Mouse (Mus musculus) embryonic facial prominence, embryonic 15.5 days (tissue): ENCODE data around the gene Trcg1. TPM values are rescaled to one million over a fixed set of nuclear protein-coding genes. Genes with fewer than 3 reads are reported as not detected.

ENCODE experiments used
- polyA plus RNA-seq: library from polyadenylated mRNA; unstranded; fragments of >200 nt; fragmentation: Nextera tagmentation; extraction: Ambion mirVana; gene quantifications from 2 replicates; pipeline ENCODE4 v1.2.1, GENCODE M21; 2015

The Trcg1 gene
- polyA plus RNA-seq, 1 experiment from 2014 or later, result not detected

Other genes starting within 250 kb of the Trcg1 start
- gene Ptpn9, start 241.6 kb upstream of the Trcg1 start, polyA plus RNA-seq, result 26.6 and 27.2 TPM in 2 replicates
- 28.0 and 32.8 TPM in 2 replicates for gene Sin3a, start 164.5 kb upstream of the Trcg1 start, polyA plus RNA-seq
- 72.5 and 78.0 TPM in 2 replicates for gene Man2c1, start 105.9 kb upstream of the Trcg1 start, polyA plus RNA-seq
- 9.8 and 9.9 TPM in 2 replicates for gene Neil1, start 88.3 kb upstream of the Trcg1 start, polyA plus RNA-seq
- 97.6 and 105 TPM in 2 replicates for gene Commd4, start 78.2 kb upstream of the Trcg1 start, polyA plus RNA-seq
- 21.5 and 24.4 TPM in 2 replicates for gene 1700017B05Rik, start 26.1 kb downstream of the Trcg1 start, polyA plus RNA-seq
- gene Ppcdc, start 203.6 kb downstream of the Trcg1 start, polyA plus RNA-seq, result 26.1 and 28.1 TPM in 2 replicates
- 16.3 and 16.5 TPM in 2 replicates for gene Scamp5, start 231.5 kb downstream of the Trcg1 start, polyA plus RNA-seq